Mouse (Mus musculus) left cerebral cortex, postnatal 36 days (tissue): ENCODE results near the gene Tmem201. TPM values are rescaled to one million over a fixed set of nuclear protein-coding genes. Genes with fewer than 3 reads are reported as not detected.

Source experiments
- DNase-seq, 2 experiments: peaks; one replicate each; pipeline ENCODE4 v3.0.0; 2021 to 2022; ENCODE audit warnings: low spot score in 2 of 2, mixed read lengths in 1 of 2
- intact Hi-C: fragments of 180-260 bp; cut with DNase I; formaldehyde crosslinking; loops from one replicate; pipeline ENCODE4 v1.15.1; 2025
- total RNA-seq, 2 experiments: library from RNA; stranded (reverse); gene quantifications; 2 replicates each; pipeline ENCODE4 v1.2.3; 2021

The Tmem201 gene
- total RNA-seq, 2 experiments from 2014 or later, result 63.8 to 66.4 TPM

- intact Hi-C loops, result no loop called here
- no peak for DNase-seq
Measured at GRCm38 (mm10) chr4:149691368-149691767, 46.5 kb downstream of the Tmem201 start.

- intact Hi-C loops, result no loop called here
- no peak for DNase-seq
Measured at GRCm38 (mm10) chr4:149690828-149691280, 47.0 kb downstream of the Tmem201 start.

DNA sequence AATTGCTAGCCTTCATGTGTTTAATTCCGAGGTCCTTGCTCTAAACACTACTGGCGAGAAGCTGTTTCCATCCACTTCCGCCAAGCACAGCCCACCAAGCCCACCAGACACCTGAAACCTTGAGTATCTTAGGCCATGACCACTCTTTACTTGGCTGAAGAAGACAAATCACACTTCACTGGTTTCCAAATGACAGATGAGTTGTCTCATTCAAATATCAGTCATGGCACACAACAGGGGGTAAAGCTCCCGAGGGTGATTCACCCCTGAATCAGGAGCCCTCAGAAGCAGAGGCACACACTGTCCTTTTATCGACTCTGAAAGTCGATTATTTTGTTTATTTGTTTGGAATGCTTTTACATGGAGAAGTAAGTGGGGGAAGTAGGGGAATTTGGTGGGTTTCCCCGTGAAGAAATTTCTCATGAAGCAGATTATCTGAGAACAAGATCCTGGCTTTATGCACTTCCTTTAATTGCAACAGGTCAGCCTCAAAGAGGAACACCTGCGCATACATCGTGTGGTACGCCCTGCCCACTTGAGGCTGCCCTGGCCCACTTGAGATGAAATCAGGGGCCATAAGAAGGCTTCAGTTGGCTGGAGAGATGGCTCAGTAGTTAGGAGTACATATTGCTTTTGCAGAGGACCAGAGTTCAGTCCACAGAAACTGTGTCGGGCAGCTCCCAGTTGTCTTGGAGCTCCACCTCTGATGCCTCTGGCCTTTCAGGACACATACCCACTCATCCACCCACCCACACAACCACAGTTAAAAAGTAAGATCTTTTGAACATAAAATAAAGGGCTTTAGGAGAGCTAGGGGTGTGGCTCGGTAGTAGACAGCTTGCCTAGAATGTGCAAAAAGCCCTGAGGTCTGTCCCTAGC lies 47.8 kb downstream of the Tmem201 start:
- no peak for DNase-seq
- intact Hi-C loops, result no loop called here

DNA sequence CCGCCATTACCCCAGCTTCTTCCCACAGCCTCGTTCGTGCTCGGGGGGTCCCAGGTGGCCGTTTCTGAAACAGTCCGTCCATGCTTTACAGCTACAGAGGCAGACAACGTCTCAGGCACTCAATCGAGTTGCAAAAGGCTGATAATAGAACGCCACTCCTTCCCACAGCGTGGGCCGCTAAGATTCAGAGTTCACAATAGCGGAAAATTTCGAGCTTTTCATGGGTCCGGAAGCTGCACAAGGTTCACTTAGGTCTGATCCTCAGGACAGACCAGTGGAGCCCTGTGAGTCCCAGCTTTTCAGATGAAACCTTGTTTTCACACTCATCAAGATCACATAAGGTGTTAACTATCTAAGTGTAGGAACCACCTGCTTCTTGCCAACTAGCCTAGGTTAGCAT lies 49.0 kb downstream of the Tmem201 start:
- no peak for DNase-seq
- intact Hi-C loops, result no loop called here

DNA sequence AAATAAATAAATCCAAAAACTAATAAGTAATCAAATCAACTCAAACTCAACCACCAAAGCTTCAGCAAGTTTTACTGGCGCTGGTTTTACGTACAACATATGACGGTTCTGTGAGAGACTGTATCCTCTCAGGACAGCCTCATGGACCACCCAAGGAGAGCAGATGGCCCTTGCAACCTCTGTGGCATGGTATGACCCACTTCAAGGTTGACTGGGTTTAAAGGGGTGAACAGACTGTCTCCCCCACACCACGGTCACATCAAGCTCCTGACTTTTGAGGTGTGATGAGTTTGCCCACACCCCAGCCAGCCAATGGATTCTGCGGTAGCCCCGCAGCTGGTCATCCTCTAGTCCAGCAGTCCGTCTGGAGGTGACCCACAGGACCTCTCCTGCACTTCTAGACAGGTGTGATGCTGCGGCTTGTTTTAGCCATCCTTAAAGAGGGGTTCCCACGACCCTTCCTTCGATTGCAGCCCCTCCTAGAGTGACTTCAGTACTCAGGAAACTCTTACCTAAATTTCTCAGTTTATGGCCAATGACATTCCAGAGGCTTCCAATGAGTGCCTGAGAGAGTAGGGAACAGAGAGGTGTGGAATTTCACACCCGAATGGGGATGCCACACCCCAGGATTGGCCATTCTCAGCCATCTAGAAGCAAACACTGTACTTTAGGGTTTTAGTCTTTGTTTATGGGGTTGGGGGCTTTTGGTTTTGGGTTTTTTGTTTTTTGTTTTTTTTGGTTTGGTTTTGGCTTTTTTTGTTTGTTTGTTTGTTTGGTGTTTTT lies 52.8 kb downstream of the Tmem201 start:
- intact Hi-C loops, result no loop called here
- no peak for DNase-seq

GRCm38 (mm10) chr4:149683875-149684274 lies 54.0 kb downstream of the Tmem201 start:
- intact Hi-C loops, result no loop called here
- no peak for DNase-seq

GRCm38 (mm10) chr4:149679056-149679770 lies 58.6 kb downstream of the Tmem201 start:
- intact Hi-C loops, result no loop called here
- DNase-seq, result no peak

- intact Hi-C loops, result no loop called here
- DNase-seq, result no peak
Measured at GRCm38 (mm10) chr4:149678006-149678405, 59.8 kb downstream of the Tmem201 start.

GRCm38 (mm10) chr4:149675378-149676261 lies 62.2 kb downstream of the Tmem201 start:
- DNase-seq, result peak; percentile 60 to 76
- intact Hi-C loops, result no loop called here

DNA sequence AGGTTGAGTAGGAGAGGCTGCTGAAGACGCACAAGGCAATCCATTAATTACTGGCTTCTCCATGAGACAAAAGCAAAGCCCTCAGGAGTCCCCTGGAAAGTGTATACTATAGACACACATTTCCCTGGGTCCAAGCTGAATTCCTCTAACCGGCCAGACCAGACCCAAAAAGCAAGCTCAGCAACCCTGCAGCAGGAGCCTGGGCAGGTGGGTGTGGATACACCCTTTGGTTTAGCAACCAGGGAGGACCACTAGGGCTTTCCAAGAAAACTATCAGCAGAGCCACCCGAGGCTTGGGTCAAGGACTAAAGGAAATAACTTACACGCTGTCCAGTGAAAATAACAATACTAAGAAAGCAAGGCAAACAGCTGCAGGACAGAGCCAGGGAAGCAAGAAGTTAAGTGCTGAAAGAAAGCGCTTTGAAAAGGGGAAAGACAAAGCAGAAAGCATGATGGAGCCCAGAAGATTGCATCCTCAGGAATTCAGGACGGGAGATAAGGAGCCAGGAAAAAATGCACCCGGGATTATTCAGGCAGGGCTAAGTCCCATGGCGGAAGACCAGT lies 62.9 kb downstream of the Tmem201 start:
- no peak for DNase-seq

GRCm38 (mm10) chr4:149672747-149673146 lies 65.1 kb downstream of the Tmem201 start:
- DNase-seq, result no peak
- intact Hi-C loops, result no loop called here

More for the DNA sequence above, 62.9 kb downstream of the Tmem201 start:
- intact Hi-C loops, result no loop called here

GRCm38 (mm10) chr4:149671175-149671574 lies 66.7 kb downstream of the Tmem201 start:
- intact Hi-C loops, result no loop called here
- no peak for DNase-seq

DNA sequence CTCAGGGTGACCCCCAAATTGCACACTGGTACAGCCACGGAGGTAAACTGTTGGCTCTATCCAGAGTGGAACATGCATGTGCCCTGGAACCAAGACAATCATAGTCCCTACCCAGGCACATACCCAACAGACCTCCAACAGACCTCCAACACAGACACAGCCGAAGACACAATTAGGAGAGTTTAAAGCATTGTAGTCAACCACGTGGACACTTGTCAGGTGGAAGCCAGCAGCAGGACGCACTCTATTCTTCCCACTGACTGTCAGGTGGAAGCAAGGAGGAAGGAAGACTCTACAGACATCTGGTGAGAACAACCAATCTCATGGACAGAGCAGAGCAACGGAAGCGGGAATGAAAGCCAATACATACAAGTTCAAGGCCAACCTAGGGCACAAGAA lies 72.2 kb downstream of the Tmem201 start:
- DNase-seq, result no peak
- intact Hi-C loops, result no loop called here

Other genes starting within 250 kb of the Tmem201 start
- gene Ctnnbip1, start 219.8 kb downstream of the Tmem201 start, total RNA-seq, result 10 to 100 TPM; 36.7 to 43.5 TPM
- 1,000 to 10,000 TPM; 1,328 to 1,609 TPM for gene Clstn1, start 151.6 kb downstream of the Tmem201 start, total RNA-seq
- gene Pik3cd, start 35.5 kb downstream of the Tmem201 start, total RNA-seq, result 10 to 100 TPM; 23.2 to 24.2 TPM
- gene Slc25a33, start 36.2 kb upstream of the Tmem201 start, total RNA-seq, result 10 to 100 TPM; 31.9 to 34.6 TPM
- 10 to 100 TPM; 17.1 to 19.0 TPM for gene Spsb1, start 217.0 kb upstream of the Tmem201 start, total RNA-seq